Mouse (Mus musculus) stomach, embryonic 16.5 days (tissue): ENCODE data around the gene 2210011C24Rik. TPM values are rescaled to one million over a fixed set of nuclear protein-coding genes. Genes with fewer than 3 reads are reported as not detected.
"Not testable (repeated sequence)": the region's sequence is repeated elsewhere in the genome, so short reads cannot be mapped to it uniquely, and the experiment has no call there.

Experiments
- ATAC-seq: fragments of 200-750 bp; cut with Nextera tagmentation; 2 replicates; pipeline ENCODE4 v1.8.0; 2017; ENCODE audit warnings: moderate number of reproducible peaks, moderate TSS enrichment; ENCODE audit not compliant: insufficient read depth, low FRiP score
- H3K27ac ChIP-seq: fragments of 300-500 bp; sonication (generic); 2 replicates; pipeline ENCODE4 v1.5.1; 2014; ENCODE audit warnings: low read length
- H3K27me3 ChIP-seq: fragments of 300-500 bp; sonication (generic); 2 replicates; pipeline ENCODE4 v1.6.1; 2014; ENCODE audit warnings: low read length, control low read depth, mixed read lengths; ENCODE audit not compliant: control insufficient read depth, insufficient read depth
- H3K36me3 ChIP-seq: fragments of 300-500 bp; sonication (generic); 2 replicates; pipeline ENCODE4 v1.6.1; 2014; ENCODE audit warnings: low read length; ENCODE audit not compliant: control insufficient read depth, insufficient read depth
- H3K4me1 ChIP-seq: fragments of 300-500 bp; sonication (generic); 2 replicates; pipeline ENCODE4 v1.6.1; 2014; ENCODE audit warnings: low read length, control low read depth, mixed read lengths; ENCODE audit not compliant: control insufficient read depth, insufficient read depth
- H3K4me2 ChIP-seq: fragments of 300-500 bp; sonication (generic); 2 replicates; pipeline ENCODE4 v1.6.1; 2014; ENCODE audit warnings: low read depth, low read length, mixed read lengths
- H3K4me3 ChIP-seq: fragments of 300-500 bp; sonication (generic); replicated peaks from 2 replicates; pipeline ENCODE4 v1.5.1; 2014; ENCODE audit warnings: mild to moderate bottlenecking, low read length
- H3K9ac ChIP-seq: fragments of 300-500 bp; sonication (generic); 2 replicates; pipeline ENCODE4 v1.6.1; 2014; ENCODE audit warnings: low read length
- H3K9me3 ChIP-seq: fragments of 300-500 bp; sonication (generic); replicated peaks from 2 replicates; pipeline ENCODE4 v1.6.1; 2016; ENCODE audit warnings: low read length, control low read depth; ENCODE audit not compliant: control insufficient read depth
- WGBS: fragments of 180-500 bp; shearing (Covaris S2); extraction: QIAGEN DNeasy Blood & Tissue Kit; methylation state at CpG from one replicate; pipeline ENCODE4 v1.1.7; 2014; 5-methylcytosine and 5-hydroxymethylcytosine counted together
- polyA plus RNA-seq: library from polyadenylated mRNA; unstranded; fragments of >200 nt; fragmentation: Nextera tagmentation; extraction: Ambion mirVana; gene quantifications from 2 replicates; pipeline ENCODE4 v1.2.1, GENCODE M21; 2015

Gene 2210011C24Rik
- polyA plus RNA-seq, 1 experiment from 2014 or later, result 0.80 TPM

DNA sequence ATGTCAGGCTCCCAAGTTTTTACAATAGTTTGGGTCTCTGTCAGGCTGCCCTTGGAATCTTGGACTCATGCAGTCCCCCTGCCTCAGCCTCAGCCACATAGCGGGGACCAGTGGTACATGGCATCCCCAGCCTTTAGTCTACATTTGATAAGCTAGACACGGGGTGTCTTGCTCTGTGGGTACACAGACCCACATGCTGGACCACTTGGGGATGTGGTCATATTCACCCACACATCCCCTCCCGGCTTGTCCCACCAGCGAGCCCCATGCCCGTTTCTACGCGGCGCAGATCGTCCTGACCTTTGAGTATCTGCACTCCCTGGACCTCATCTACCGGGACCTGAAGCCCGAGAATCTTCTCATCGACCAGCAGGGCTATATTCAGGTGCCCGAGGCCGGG lies 21.8 kb downstream of the 2210011C24Rik start:
- H3K27ac ChIP-seq, result no peak overlapping the region
- H3K4me3 ChIP-seq, result no peak overlapping the region
- H3K36me3 ChIP-seq, result peaks cover 18% of the 10 kb centered on the region
- no peaks in the 10 kb centered on the region for H3K9me3 ChIP-seq
- H3K9ac ChIP-seq, result no peak overlapping the region
- ATAC-seq, result no peak
- H3K4me2 ChIP-seq, result no peak overlapping the region
- 95% methylated on average over 14 of the region's 14 CpGs for WGBS
- H3K4me1 ChIP-seq, result no peaks in the 10 kb centered on the region
- H3K27me3 ChIP-seq, result no peaks in the 10 kb centered on the region

DNA sequence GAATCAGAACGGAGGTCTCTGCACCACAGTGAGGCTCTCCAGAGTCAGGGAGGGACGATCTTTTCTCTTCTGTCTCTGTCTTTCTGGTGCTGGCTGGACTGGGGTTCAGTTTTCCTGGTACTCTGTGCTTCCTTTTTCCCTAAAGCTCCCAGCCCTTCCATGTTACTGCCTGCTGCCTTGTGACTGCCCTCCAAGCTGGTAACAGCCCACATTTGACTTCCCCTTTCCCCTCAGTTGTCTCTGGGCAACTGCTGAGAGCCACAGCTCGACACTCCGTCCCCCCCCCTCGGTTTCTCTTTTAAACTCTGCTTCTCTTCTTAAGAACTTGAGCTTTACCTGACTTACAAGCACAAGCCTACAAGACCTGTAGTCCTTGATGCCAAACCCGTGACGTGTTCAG lies 22.7 kb downstream of the 2210011C24Rik start:
- no peak overlapping the region for H3K4me3 ChIP-seq
- no peak overlapping the region for H3K27ac ChIP-seq
- H3K9me3 ChIP-seq, result no peaks in the 10 kb centered on the region
- no peaks in the 10 kb centered on the region for H3K27me3 ChIP-seq
- WGBS, result 83% methylated on average over 7 of the region's 7 CpGs
- H3K9ac ChIP-seq, result no peak overlapping the region
- H3K4me1 ChIP-seq, result no peaks in the 10 kb centered on the region
- no peak for ATAC-seq
- H3K36me3 ChIP-seq, result peaks cover 18% of the 10 kb centered on the region
- no peak overlapping the region for H3K4me2 ChIP-seq

DNA sequence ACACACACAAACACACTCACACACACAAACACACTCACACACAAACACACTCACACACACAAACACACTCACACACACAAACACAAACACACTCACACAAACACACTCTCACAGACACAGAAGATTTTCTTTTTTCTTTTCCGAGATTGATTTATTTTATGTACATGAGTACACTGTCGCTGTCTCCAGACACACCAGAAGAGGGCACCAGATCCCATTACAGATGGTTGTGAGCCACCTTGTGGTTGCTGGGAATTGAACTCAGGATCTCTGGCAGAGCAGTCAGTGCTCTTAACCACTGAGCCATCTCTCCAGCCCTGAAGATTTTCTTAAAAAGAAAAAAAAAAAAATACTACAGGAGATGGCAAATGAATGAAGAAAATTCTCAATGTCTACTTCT lies 28.7 kb downstream of the 2210011C24Rik start:
- H3K27ac ChIP-seq, ATAC-seq, H3K27me3 ChIP-seq, H3K9ac ChIP-seq, H3K4me1 ChIP-seq, H3K4me3 ChIP-seq, H3K4me2 ChIP-seq, H3K9me3 ChIP-seq: not testable (repeated sequence)
- WGBS, result 90% methylated on average over 2 of the region's 2 CpGs
- H3K36me3 ChIP-seq, result peaks cover 36% of the 10 kb centered on the region

DNA sequence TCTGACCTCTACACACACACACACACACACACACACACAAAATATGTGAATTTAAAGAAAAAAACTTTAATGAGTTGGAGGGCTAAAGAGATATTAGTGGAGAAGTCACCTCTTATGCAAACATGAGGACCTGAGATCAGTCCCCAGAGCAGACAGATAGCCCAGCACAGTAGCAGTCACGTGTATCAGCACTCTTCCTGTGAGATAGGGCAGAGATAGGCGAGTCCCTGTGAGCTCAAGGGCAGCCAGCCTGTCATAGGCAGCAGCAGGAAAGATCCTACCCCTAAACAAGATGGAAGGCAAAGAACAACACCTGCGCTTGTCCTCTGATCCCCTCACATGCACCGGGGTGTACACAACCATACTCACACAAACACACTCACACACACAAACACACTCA lies 29.5 kb downstream of the 2210011C24Rik start:
- no peak overlapping the region for H3K27ac ChIP-seq
- no peak overlapping the region for H3K4me2 ChIP-seq
- no peak overlapping the region for H3K4me3 ChIP-seq
- H3K9ac ChIP-seq, result no peak overlapping the region
- WGBS, result 82% methylated on average over 4 of the region's 4 CpGs
- peaks cover 4% of the 10 kb centered on the region; the same call in 1 of the 2 replicates for H3K4me1 ChIP-seq
- ATAC-seq, result no peak
- H3K36me3 ChIP-seq, result peaks cover 34% of the 10 kb centered on the region
- no peaks in the 10 kb centered on the region for H3K9me3 ChIP-seq
- H3K27me3 ChIP-seq, result no peaks in the 10 kb centered on the region

DNA sequence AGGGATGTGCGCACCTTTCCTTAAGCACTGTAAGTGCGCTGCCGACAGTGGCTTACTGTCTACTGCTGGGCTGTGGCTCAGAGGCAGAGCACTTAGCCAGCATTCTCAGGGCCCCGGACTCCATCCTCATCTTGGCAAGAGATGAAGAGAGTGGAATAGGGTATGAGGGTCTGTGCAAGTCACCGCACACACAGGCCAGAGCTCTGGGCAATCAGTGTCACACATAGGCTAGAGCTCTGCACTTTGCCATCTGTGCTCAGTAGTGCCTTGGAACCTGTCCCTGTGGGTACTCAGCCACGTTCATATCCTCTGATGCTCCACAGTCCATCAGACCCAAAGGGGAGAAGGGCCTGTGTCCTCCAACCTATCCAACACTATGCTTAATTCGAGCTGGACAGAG lies 30.4 kb downstream of the 2210011C24Rik start:
- Histone ChIP-seq H3K27me3 (no peaks in the 10 kb centered on the region), H3K4me3 (no peak overlapping the region), H3K9me3 (no peaks in the 10 kb centered on the region), H3K4me1 (peaks cover 12% of the 10 kb centered on the region), H3K36me3 (peaks cover 25% of the 10 kb centered on the region), H3K27ac (no peak overlapping the region), H3K9ac (no peak overlapping the region), H3K4me2 (no peak overlapping the region)
- ATAC-seq, result no peak
- WGBS, result 96% methylated on average over 7 of the region's 7 CpGs

DNA sequence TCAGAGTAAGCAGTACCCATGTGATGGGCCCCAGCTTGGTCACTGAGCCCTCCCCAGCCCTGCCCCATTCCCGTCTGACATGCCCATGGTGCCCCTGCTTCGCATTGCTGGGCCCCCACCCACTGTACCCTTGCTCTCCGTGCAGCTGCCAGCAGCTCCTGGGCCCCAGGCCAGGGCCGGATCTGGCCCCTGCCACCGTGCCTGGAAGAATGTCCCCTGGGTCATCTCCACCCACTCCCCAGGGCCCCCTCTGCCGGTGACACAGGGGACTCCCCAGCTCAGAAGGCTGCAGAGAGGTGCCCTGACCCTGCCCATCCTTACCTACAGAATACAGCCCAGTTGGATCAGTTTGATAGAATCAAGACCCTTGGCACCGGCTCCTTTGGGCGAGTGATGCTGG lies 31.1 kb downstream of the 2210011C24Rik start:
- no peak overlapping the region for H3K4me2 ChIP-seq
- no peak overlapping the region for H3K4me3 ChIP-seq
- ATAC-seq, result no peak
- peaks cover 15% of the 10 kb centered on the region for H3K4me1 ChIP-seq
- H3K27me3 ChIP-seq, result no peaks in the 10 kb centered on the region
- peaks cover 21% of the 10 kb centered on the region for H3K36me3 ChIP-seq
- WGBS, result 79% methylated on average over 8 of the region's 8 CpGs
- H3K27ac ChIP-seq, result no peak overlapping the region
- H3K9ac ChIP-seq, result no peak overlapping the region
- H3K9me3 ChIP-seq, result no peaks in the 10 kb centered on the region

DNA sequence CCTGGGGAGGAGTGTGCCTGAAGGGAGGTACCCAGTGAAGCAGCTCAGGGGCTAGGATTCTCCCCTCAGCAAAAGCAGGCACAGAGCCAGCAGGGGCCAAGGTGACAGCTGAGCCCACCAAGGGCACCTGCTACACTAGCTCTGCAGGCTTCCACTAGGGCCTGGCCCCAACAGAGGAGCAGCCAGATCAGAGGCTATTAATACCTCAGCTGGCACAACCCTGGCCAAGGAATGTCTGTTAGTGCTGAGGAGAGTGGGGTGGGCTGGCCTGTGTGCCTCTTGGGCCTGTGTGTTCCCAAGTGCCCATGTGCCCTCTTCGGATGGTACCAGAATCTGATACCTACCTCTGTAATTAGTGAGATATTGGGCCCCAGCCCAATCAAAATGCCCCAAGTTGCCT lies 31.7 kb downstream of the 2210011C24Rik start:
- Histone ChIP-seq H3K4me2 (no peak overlapping the region), H3K4me1 (peaks cover 15% of the 10 kb centered on the region), H3K36me3 (peaks cover 21% of the 10 kb centered on the region), H3K27me3 (no peaks in the 10 kb centered on the region), H3K9ac (no peak overlapping the region), H3K9me3 (no peaks in the 10 kb centered on the region), H3K4me3 (no peak overlapping the region), H3K27ac (no peak overlapping the region)
- ATAC-seq, result no peak
- 83% methylated on average over 1 of the region's 1 CpGs for WGBS

DNA sequence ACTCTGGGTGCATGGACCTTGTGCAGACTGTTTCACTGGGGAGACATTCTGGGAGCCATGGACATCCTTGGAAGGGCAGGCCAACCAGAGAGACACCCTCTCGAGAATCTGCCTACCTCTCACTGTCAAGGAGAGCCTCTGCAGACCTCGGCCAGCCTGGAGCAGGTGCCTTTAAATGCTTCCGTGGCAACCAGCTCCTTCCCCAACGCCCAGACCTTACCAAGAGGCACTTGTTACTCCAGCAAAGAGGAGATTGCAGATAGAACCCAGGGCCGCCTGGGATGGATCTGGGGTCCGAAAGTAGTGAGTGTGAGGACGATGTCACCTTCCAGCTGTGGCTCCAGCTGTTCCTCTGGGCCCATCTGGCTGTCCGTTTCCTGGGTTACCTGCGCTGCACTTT lies 33.8 kb downstream of the 2210011C24Rik start:
- Histone ChIP-seq H3K4me2 (no peak overlapping the region), H3K27ac (no peak overlapping the region), H3K36me3 (peaks cover 14% of the 10 kb centered on the region), H3K4me1 (peaks cover 27% of the 10 kb centered on the region), H3K4me3 (no peak overlapping the region), H3K9ac (no peak overlapping the region), H3K27me3 (no peaks in the 10 kb centered on the region), H3K9me3 (no peaks in the 10 kb centered on the region)
- ATAC-seq, result no peak
- WGBS, result 76% methylated on average over 9 of the region's 9 CpGs

DNA sequence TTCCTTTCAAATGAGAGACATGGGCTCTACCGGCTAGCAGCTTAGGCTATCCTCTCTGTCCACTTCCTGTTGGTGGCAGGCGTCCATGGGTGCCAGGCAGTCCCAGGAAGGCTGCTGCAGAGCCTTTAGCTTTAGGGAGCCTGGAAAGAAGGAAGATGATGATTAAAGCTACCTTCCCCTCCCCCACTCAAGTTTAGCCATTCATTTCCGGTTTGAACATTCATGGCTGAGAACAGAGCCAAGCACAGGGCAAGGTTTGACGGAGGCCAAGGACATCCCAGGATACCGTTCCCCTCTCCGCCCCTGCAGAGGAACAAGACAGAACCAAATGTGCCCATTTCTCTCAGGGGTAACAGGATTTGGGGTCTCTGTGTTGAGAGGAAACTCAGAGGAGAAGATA lies 34.3 kb downstream of the 2210011C24Rik start:
- Histone ChIP-seq H3K4me2 (no peak overlapping the region), H3K27ac (no peak overlapping the region)
- WGBS, result 51% methylated on average over 6 of the region's 6 CpGs

More for the DNA sequence above, 34.3 kb downstream of the 2210011C24Rik start:
- no peak for ATAC-seq
- Histone ChIP-seq H3K4me1 (peaks cover 27% of the 10 kb centered on the region), H3K9ac (peak overlapping the region; percentile 34; the same call in 1 of the 2 replicates), H3K4me3 (no peak overlapping the region), H3K36me3 (peaks cover 14% of the 10 kb centered on the region; the same call in 1 of the 2 replicates), H3K27me3 (no peaks in the 10 kb centered on the region), H3K9me3 (no peaks in the 10 kb centered on the region)
